Mouse (Mus musculus): Measurements from ENCODE around the gene Lzic. TPM values are rescaled to one million over a fixed set of nuclear protein-coding genes. Genes with fewer than 3 reads are reported as not detected.

Lzic gene
- polyA plus RNA-seq, 1 experiment from 2014 or later: 14.7 TPM

DNA sequence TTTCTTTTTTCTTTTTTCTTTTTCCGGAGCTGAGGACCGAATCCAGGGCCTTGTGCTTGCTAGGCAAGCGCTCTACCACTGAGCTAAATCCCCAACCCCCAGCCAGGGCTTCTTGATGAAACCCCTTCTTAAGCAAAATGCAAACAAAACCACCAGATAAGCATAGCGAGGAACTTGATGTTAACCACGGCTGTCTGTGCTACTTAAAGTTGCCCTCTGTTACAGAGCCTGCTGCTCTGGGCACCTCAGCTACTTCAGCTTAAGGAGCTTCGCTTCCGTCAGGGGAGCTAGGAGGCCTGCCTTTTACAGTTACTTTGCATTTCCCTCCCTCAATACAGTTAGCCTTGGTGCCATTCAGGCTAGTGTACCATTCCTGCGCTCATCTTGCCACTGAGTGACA is 13.9 kb downstream of the Lzic start:
- H3K27ac ChIP-seq: no peak overlapping the region
- H3K36me3 ChIP-seq (ENCODE audit: inconsistent target): peaks cover 27% of the 10 kb centered on the region; the same call in 1 of the 2 replicates
- no peaks in the 10 kb centered on the region for H3K79me2 ChIP-seq (ENCODE audit: inconsistent target)
- WGBS (ENCODE audit: missing documents): 82% methylated on average over 8 of the region's 8 CpGs
- H3K4me3 ChIP-seq (ENCODE audit: inconsistent target): no peak overlapping the region

DNA sequence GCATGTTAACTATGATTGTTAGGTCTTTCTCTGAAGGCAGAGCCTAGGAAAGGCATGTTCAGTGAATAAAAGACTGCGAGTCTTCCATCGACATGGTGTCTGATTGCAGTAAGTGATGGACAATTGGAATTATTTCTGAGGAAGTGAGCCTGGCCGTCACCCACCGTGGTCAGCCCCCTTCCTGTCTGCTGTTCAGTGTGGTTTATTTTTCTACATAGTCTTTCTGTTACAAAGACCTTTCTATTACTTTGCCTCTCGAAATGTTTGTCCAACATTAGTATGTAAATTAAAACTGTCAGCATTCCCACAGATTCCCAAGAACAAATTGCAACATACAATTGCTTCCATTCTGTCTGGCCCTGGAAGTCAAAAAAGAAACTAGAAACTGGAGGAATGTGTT is 14.8 kb downstream of the Lzic start:
- no peaks in the 10 kb centered on the region for H3K79me2 ChIP-seq (ENCODE audit: inconsistent target)

GRCm38 (mm10) chr4:149504363-149504762 is 19.3 kb downstream of the Lzic start:
- H3K27ac ChIP-seq: peak overlapping the region; percentile 21; the same call in 1 of the 2 replicates
- H3K79me2 ChIP-seq (ENCODE audit: inconsistent target): no peaks in the 10 kb centered on the region
- 100% methylated on average over 4 of the region's 5 CpGs for WGBS (ENCODE audit: missing documents)
- no peak overlapping the region for H3K4me3 ChIP-seq (ENCODE audit: inconsistent target)
- no peaks in the 10 kb centered on the region for H3K36me3 ChIP-seq (ENCODE audit: inconsistent target)

More for the DNA sequence above, 14.8 kb downstream of the Lzic start:
- H3K36me3 ChIP-seq (ENCODE audit: inconsistent target): peaks cover 23% of the 10 kb centered on the region; the same call in 1 of the 2 replicates
- H3K27ac ChIP-seq: no peak overlapping the region
- no peak overlapping the region for H3K4me3 ChIP-seq (ENCODE audit: inconsistent target)
- WGBS (ENCODE audit: missing documents): 26% methylated on average over 5 of the region's 5 CpGs

- H3K79me2 ChIP-seq (ENCODE audit: inconsistent target): no peaks in the 10 kb centered on the region
- no peak overlapping the region for H3K4me3 ChIP-seq (ENCODE audit: inconsistent target)
- H3K36me3 ChIP-seq (ENCODE audit: inconsistent target): no peaks in the 10 kb centered on the region
- peak overlapping the region; percentile 21; the same call in 1 of the 2 replicates for H3K27ac ChIP-seq
- WGBS (ENCODE audit: missing documents): 3% methylated on average over 3 of the region's 3 CpGs
Measured at GRCm38 (mm10) chr4:149504858-149505257, 19.8 kb downstream of the Lzic start.

DNA sequence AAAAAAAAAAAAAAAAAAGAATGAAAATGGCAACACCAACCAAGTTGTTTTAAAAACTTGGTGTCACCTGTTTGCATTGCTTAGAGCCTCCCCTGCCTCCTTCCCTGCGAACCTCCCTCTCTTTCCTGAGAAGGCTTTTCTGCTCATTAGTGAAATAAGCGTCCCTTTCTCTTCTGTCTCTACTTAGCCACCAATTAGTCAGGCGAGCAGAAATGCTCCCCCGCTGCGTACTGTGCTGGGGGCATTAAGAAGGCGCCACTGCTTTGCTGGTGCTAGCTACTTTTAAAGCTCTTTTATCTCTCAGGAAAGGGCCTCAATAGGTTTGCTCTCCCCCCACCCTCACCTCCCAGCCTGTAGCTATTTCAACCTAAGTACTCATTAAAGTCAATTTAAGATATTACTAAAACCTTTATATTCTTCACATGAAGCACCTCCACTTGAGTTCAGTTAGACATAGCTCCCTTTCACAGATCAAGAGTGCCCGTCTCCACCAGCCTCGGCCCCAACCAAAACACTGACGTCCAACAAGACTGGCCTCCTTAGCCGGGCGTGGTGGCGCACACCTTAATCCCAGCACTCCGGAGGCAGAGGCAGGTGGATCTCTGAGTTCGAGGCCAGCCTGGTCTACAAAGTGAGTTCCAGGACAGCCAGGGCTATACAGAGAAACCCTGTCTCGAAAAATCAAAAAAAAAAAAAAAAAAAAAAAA is 20.4 kb downstream of the Lzic start:
- WGBS (ENCODE audit: missing documents): 89% methylated on average over 6 of the region's 15 CpGs
- Histone ChIP-seq H3K79me2 (ENCODE audit: inconsistent target) (no peaks in the 10 kb centered on the region), H3K36me3 (ENCODE audit: inconsistent target) (no peaks in the 10 kb centered on the region), H3K4me3 (ENCODE audit: inconsistent target) (no peak overlapping the region), H3K27ac (no peak overlapping the region)

GRCm38 (mm10) chr4:149506904-149507303 is 21.9 kb downstream of the Lzic start:
- 79% methylated on average over 3 of the region's 3 CpGs for WGBS (ENCODE audit: missing documents)
- Histone ChIP-seq H3K79me2 (ENCODE audit: inconsistent target) (no peaks in the 10 kb centered on the region), H3K27ac (no peak overlapping the region), H3K36me3 (ENCODE audit: inconsistent target) (no peaks in the 10 kb centered on the region), H3K4me3 (ENCODE audit: inconsistent target) (no peak overlapping the region)

GRCm38 (mm10) chr4:149511221-149511646 is 26.2 kb downstream of the Lzic start:
- H3K79me2 ChIP-seq (ENCODE audit: inconsistent target): no peaks in the 10 kb centered on the region
- WGBS (ENCODE audit: missing documents): 24% methylated on average over 6 of the region's 6 CpGs
- H3K27ac ChIP-seq: no peak overlapping the region
- no peak overlapping the region for H3K4me3 ChIP-seq (ENCODE audit: inconsistent target)
- H3K36me3 ChIP-seq (ENCODE audit: inconsistent target): no peaks in the 10 kb centered on the region

- H3K27ac ChIP-seq: no peak overlapping the region
- H3K4me3 ChIP-seq (ENCODE audit: inconsistent target): no peak overlapping the region
- WGBS (ENCODE audit: missing documents): 88% methylated on average over 7 of the region's 7 CpGs
Measured at GRCm38 (mm10) chr4:149512072-149512471, 27.0 kb downstream of the Lzic start.

GRCm38 (mm10) chr4:149515706-149516105 is 30.7 kb downstream of the Lzic start:
- Histone ChIP-seq H3K36me3 (ENCODE audit: inconsistent target) (no peaks in the 10 kb centered on the region), H3K79me2 (ENCODE audit: inconsistent target) (no peaks in the 10 kb centered on the region), H3K4me3 (ENCODE audit: inconsistent target) (no peak overlapping the region), H3K27ac (no peak overlapping the region)
- 96% methylated on average over 5 of the region's 5 CpGs for WGBS (ENCODE audit: missing documents)

More at GRCm38 (mm10) chr4:149512072-149512471, 27.0 kb downstream of the Lzic start:
- no peaks in the 10 kb centered on the region for H3K79me2 ChIP-seq (ENCODE audit: inconsistent target)
- no peaks in the 10 kb centered on the region for H3K36me3 ChIP-seq (ENCODE audit: inconsistent target)

- H3K27ac ChIP-seq: no peak within 1 kb of the TSS
- WGBS (ENCODE audit: missing documents): 1% methylated on average over 41 of the region's 46 CpGs
Measured at GRCm38 (mm10) chr4:149517868-149518340, 32.9 kb downstream of the Lzic start, which contains the start of gene Ctnnbip1. Gene Ctnnbip1 (plus strand): TSS chr4:149518236.

GRCm38 (mm10) chr4:149518351-149519220 is 33.6 kb downstream of the Lzic start:
- no peaks in the 10 kb centered on the region; the same call in 1 of the 2 replicates for H3K79me2 ChIP-seq (ENCODE audit: inconsistent target)
- peak overlapping the region; percentile 36 for H3K4me3 ChIP-seq (ENCODE audit: inconsistent target)
- 11% methylated on average over 52 of the region's 52 CpGs for WGBS (ENCODE audit: missing documents)
- H3K36me3 ChIP-seq (ENCODE audit: inconsistent target): no peaks in the 10 kb centered on the region
- H3K27ac ChIP-seq: no peak overlapping the region

More at GRCm38 (mm10) chr4:149517868-149518340, 32.9 kb downstream of the Lzic start, which contains the start of gene Ctnnbip1:
- Histone ChIP-seq H3K79me2 (ENCODE audit: inconsistent target) (no peaks in the 10 kb centered on the region; the same call in 1 of the 2 replicates), H3K4me3 (ENCODE audit: inconsistent target) (peak within 1 kb of the TSS; percentile 36), H3K36me3 (ENCODE audit: inconsistent target) (no peaks in the 10 kb centered on the region)

DNA sequence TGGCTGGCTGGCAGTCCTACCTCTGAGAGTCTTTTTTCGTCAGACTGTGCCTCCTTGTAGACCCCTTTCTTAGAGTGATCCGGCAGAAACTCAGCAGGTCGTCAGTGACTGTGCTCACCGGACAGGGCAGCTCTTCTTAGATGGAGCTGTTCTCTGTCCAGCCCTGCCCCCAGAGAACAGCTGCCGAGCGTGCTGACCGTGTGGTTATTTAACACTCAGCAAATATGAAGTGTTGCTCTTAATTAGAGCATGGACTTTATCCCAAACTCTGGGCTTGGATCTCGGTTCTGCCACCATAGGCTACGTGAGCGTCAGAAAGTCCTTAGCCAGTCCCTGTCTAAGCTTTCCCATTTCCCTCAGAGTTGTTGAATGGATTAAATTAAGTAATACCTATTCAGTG is 36.2 kb downstream of the Lzic start:
- 92% methylated on average over 10 of the region's 10 CpGs for WGBS (ENCODE audit: missing documents)
- Histone ChIP-seq H3K36me3 (ENCODE audit: inconsistent target) (no peaks in the 10 kb centered on the region), H3K4me3 (ENCODE audit: inconsistent target) (no peak overlapping the region)

GRCm38 (mm10) chr4:149523961-149524360 is 38.9 kb downstream of the Lzic start:
- Histone ChIP-seq H3K27ac (no peak overlapping the region), H3K36me3 (ENCODE audit: inconsistent target) (no peaks in the 10 kb centered on the region), H3K4me3 (ENCODE audit: inconsistent target) (no peak overlapping the region), H3K79me2 (ENCODE audit: inconsistent target) (no peaks in the 10 kb centered on the region; the same call in 1 of the 2 replicates)
- 94% methylated on average over 6 of the region's 6 CpGs for WGBS (ENCODE audit: missing documents)

More for the DNA sequence above, 36.2 kb downstream of the Lzic start:
- Histone ChIP-seq H3K27ac (no peak overlapping the region), H3K79me2 (ENCODE audit: inconsistent target) (no peaks in the 10 kb centered on the region; the same call in 1 of the 2 replicates)

GRCm38 (mm10) chr4:149525170-149525569 is 40.1 kb downstream of the Lzic start:
- no peak overlapping the region for H3K4me3 ChIP-seq (ENCODE audit: inconsistent target)
- no peak overlapping the region for H3K27ac ChIP-seq
- H3K36me3 ChIP-seq (ENCODE audit: inconsistent target): no peaks in the 10 kb centered on the region
- 91% methylated on average over 4 of the region's 4 CpGs for WGBS (ENCODE audit: missing documents)
- no peaks in the 10 kb centered on the region; the same call in 1 of the 2 replicates for H3K79me2 ChIP-seq (ENCODE audit: inconsistent target)

Measured in macrophage (primary cell).